Comparison of ENCODE assay signal across 25 mouse cellular contexts in genomic region chr6:114362355-114362754, GRCm38 (mm10). TPM values are rescaled to one million over a fixed set of nuclear protein-coding genes. Genes with fewer than 3 reads are reported as not detected.
DNase-seq lines count a peak whose midpoint lies in the region.
"Had no signal": no experiment of that assay in that cellular context is flagged by ENCODE, and none has a peak within 500 bp of the region (broad histone marks: within the 10 kb centered on the region; RNA-seq: fewer than 3 reads in every experiment).

No protein-coding gene starts in this region.

- H3K36me3 ChIP-seq in macrophage (ENCODE audit: inconsistent target) = no peaks in the 10 kb centered on the region
- H3K36me3 ChIP-seq: embryonic facial prominence, embryonic 12.5 days; heart, embryonic 13.5 days; hindbrain, embryonic 13.5 days had no signal

- peak; percentile 24 for DNase-seq in heart, adult 8-10 months (ENCODE audit: low spot score)
- no peak for DNase-seq in heart, postnatal 36 days
- DNase-seq in spleen, postnatal 36 days (ENCODE audit: low spot score in 2 of 2) = peak; percentile 8 to 16
- DNase-seq in spleen, adult 18-20 months = no peak
- DNase-seq in layer of hippocampus, postnatal 10 days (ENCODE audit: low spot score in 2 of 2) = no peak
- DNase-seq in lung, postnatal 14 days = no peak
- DNase-seq: adrenal gland, postnatal 14 days; cerebellum, adult 2 months; cerebellum, postnatal 25 days; embryo, embryonic 11 days; gastrocnemius, postnatal 25 days; heart, postnatal 10 days; kidney, postnatal 4 days; layer of hippocampus, postnatal 36 days; left cerebral cortex, postnatal 4 days; lung, adult 2 months; midbrain, embryonic 14.5 days; thymus, postnatal 25 days had no signal

- 22% methylated on average over 4 of the region's 4 CpGs for WGBS in macrophage (ENCODE audit: missing documents)

- H3K27ac ChIP-seq in macrophage = peak overlapping the region; percentile 76
- H3K27ac ChIP-seq: embryonic facial prominence, embryonic 12.5 days; heart, adult 2 months; heart, embryonic 13.5 days; hindbrain, embryonic 13.5 days; liver, embryonic 14.5 days had no signal

- intact Hi-C loops in heart, postnatal 36 days (cut with DNase I) = no loop called here

- no peaks in the 10 kb centered on the region for H3K79me2 ChIP-seq in macrophage (ENCODE audit: inconsistent target)

- H3K4me3 ChIP-seq in macrophage (ENCODE audit: inconsistent target) = no peak overlapping the region
- H3K4me3 ChIP-seq: embryonic facial prominence, embryonic 12.5 days; heart, adult 2 months; heart, embryonic 13.5 days; hindbrain, embryonic 13.5 days had no signal

RNA-seq across cellular contexts. Expression of gene Hrh1, which starts 35.4 kb away (rescaled TPM):
- under 1 TPM; 0.31 to 0.69 (median 0.49) TPM for total RNA-seq in heart, adult 8-10 months (2022)
- total RNA-seq in heart, postnatal 36 days (2021) = under 1 TPM; 0.19 to 0.81 TPM
- 1 to 10 TPM in 6 of 26 experiments, under 1 TPM in 14, not detected in 6; 0.18 to 3.1 (median 0.74) TPM for total RNA-seq in macrophage (2018; cell fraction: chromatin; rRNA removed)
- under 1 TPM; 0.03 to 0.67 (median 0.27) TPM for total RNA-seq in macrophage (2018; cell fraction: cytosol; rRNA removed)
- total RNA-seq in macrophage (2018; cell fraction: nucleus; rRNA removed) = 1 to 10 TPM in 7 of 26 experiments, under 1 TPM in 18, not detected in 1; 0.12 to 4.8 (median 0.44) TPM
- 0.27 to 0.90 TPM (median 0.37 TPM) in 3 replicates for polyA plus RNA-seq in macrophage (2018)
- total RNA-seq in layer of hippocampus, postnatal 10 days (2021) = 1 to 10 TPM; 3.7 to 5.9 TPM
- total RNA-seq: MEL had no signal
- polyA plus RNA-seq: heart, embryonic 13.5 days had no signal

Comparison
In these comparisons a context has a peak if more than half of its experiments do, and no peak if none do; other contexts are left out.
1. DNase-seq: peak in heart, adult 8-10 months (single experiment) and spleen, postnatal 36 days (2 of 2); none in heart, postnatal 36 days (0 of 2), spleen, adult 18-20 months (0 of 2), layer of hippocampus, postnatal 10 days (0 of 2) and lung, postnatal 14 days (single experiment).